Mouse (Mus musculus) spleen, adult 18-20 months (tissue): ENCODE results near the gene Zfp652.
"Not testable (repeated sequence)": the region's sequence is repeated elsewhere in the genome, so short reads cannot be mapped to it uniquely, and the experiment has no call there.

Experiments
- DNase-seq, 2 experiments: peaks; one replicate each; pipeline ENCODE4 v3.0.0; 2022; ENCODE audit warnings: mixed read lengths in 2 of 2

The Zfp652 gene

GRCm38 (mm10) chr11:95858528-95859467 lies 146.3 kb downstream of the Zfp652 start:
- peak; percentile 92 to 93 for DNase-seq

DNA sequence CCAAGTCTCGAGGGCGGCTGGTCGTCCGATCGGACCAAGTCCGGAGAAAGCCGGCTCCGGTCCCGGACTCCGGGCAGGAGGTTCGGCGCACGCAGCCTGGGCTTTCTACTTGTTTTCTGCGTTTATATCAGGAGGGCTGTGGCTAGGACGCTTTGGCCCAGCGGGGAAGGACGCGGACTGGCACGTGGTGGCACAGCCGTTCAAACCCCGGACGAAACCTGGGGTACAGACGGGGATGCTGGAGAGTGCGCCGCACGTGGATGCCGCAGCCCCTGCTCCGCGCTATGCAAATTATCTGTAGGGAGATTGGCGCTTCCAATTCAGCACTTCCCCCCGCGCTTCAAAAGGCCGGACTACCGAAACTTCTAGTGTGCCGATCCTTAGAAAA lies 147.0 kb downstream of the Zfp652 start:
- peak in 1 of 2 experiments; percentile 61 for DNase-seq

DNA sequence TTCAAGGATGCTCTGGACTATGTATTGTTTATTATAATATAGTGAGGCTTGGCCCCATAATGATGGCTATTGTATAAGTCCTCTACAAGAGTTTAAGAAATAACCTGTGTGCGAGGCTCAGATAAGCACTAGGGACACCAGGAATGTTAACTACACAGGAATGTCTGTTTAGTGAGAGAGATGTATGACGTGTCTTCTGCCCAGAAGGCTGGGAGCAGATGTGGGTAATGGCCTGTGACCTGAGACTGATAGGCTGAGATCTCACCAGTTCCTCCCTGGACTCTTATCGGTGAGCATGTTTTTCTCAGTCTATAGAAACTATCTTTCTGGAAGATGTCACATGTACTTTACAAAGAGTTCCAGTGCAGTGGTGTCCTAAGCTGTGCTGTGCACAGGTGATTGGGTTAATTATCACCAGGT lies 147.6 kb downstream of the Zfp652 start:
- DNase-seq = no peak

- DNase-seq = no peak
Observed at GRCm38 (mm10) chr11:95861397-95861796, 148.9 kb downstream of the Zfp652 start.

DNA sequence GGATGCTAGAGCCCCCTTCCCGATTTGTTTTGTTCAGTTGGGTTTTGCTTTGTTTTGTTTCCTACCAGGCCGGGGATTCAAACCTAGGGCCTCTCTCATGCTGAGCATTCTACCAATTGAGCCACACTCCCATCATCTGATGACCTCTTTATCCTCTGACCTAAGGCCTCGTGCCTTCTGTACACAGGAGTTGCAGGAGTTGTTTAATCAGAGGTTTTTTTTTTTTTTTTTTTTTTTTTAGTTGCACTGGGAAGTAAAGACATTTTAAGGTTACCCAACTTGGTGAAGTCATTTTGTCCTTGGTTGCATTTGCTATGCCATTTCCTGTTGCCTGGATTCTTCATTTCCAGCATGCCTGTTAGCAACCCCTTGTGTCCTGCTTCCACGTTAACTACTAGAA lies 157.0 kb downstream of the Zfp652 start:
- DNase-seq = no peak

DNA sequence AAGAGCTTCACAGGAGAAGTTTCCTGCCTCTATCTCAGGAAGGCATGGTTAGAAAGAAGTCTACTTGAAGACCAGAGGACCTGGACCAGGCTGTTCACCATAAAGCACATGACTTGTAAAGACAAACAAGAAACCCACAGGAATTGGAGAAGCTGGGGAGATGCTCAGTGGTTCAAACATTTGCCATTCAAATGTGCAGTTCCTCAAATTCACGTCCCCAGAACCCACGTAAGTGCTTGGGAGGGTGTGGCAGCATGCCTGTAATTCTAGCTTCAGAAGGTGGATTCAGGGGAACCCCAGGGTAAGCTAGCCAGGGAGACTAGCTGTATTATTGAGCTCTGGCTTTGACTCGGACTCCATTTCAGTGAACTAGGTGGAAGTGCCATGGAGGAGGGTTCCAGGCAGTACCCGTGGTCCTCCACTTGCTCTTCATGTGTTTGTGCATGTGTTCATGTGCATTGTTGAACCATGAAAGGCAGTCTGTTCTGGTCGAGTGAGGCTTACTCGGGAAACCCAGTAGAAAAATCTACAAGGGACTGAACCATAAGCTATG lies 157.5 kb downstream of the Zfp652 start:
- no peak for DNase-seq

DNA sequence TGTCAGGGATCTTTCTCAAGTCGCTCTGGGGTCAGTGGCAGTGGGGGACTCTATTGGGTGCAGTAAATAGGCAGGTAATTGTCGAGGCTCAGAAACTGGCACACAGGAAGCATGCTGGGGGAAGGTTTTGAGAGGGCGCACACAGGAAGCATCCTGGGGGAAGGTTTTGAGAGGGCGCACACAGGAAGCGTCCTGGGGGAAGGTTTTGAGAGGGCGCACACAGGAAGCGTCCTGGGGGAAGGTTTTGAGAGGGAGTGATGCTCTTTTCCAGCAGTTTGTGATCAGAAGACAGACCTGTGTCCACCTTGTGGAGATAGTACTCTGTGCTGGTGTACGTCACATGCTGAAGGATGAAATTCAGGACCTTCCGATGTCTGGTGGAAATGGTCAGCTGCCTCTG lies 163.3 kb downstream of the Zfp652 start:
- no peak for DNase-seq

DNA sequence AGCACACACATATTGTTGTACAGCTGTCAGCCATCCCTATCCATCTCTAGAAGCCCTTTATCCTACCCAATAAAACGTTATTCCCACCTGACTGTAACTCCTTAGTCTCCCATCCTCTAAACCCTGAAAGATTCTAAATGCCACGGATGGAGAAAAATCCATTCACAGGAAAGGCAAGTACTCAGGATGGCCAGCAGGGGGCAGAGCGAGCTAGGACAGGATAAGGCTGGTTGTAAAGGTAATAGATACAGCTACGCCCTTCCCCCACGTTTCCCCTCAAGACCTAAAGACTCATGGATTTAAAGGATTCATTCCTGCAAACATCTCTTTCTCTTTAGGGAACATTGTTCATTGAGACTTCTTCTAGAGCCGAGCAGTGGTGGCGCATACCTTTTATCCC lies 163.8 kb downstream of the Zfp652 start:
- peak in 1 of 2 experiments; percentile 62 for DNase-seq

GRCm38 (mm10) chr11:95879861-95880260 lies 167.4 kb downstream of the Zfp652 start:
- DNase-seq = not testable (repeated sequence)
